Mouse (Mus musculus): Measurements from ENCODE around the gene Lrrc8c.
A peak's percentile ranks its signal among the peaks of the same experiment; 100 is the strongest.
"Not testable (repeated sequence)": the region's sequence is repeated elsewhere in the genome, so short reads cannot be mapped to it uniquely, and the experiment has no call there.

Lrrc8c gene

GRCm38 (mm10) chr5:105613002-105613401 is 93.8 kb downstream of the Lrrc8c start:
- DNase-seq: no peak

GRCm38 (mm10) chr5:105614000-105614399 is 94.8 kb downstream of the Lrrc8c start:
- DNase-seq: no peak

- no peak for DNase-seq
Observed at GRCm38 (mm10) chr5:105614682-105615434, 95.7 kb downstream of the Lrrc8c start.

GRCm38 (mm10) chr5:105615871-105616454 is 96.8 kb downstream of the Lrrc8c start:
- no peak for DNase-seq

- DNase-seq: no peak
Observed at GRCm38 (mm10) chr5:105616538-105616937, 97.3 kb downstream of the Lrrc8c start.

- DNase-seq: no peak
Observed at GRCm38 (mm10) chr5:105618510-105618909, 99.3 kb downstream of the Lrrc8c start.

GRCm38 (mm10) chr5:105619666-105620065 is 100.5 kb downstream of the Lrrc8c start:
- DNase-seq: no peak

- DNase-seq: peak; percentile 61 to 65
Observed at GRCm38 (mm10) chr5:105620505-105621116, 101.4 kb downstream of the Lrrc8c start.

GRCm38 (mm10) chr5:105623074-105623713 is 104.0 kb downstream of the Lrrc8c start:
- DNase-seq: no peak

- no peak for DNase-seq
Observed at GRCm38 (mm10) chr5:105624257-105624656, 105.1 kb downstream of the Lrrc8c start.

- no peak for DNase-seq
Observed at GRCm38 (mm10) chr5:105625504-105626150, 106.4 kb downstream of the Lrrc8c start.

GRCm38 (mm10) chr5:105626355-105626754 is 107.2 kb downstream of the Lrrc8c start:
- no peak for DNase-seq

GRCm38 (mm10) chr5:105627093-105627492 is 107.9 kb downstream of the Lrrc8c start:
- DNase-seq: no peak

GRCm38 (mm10) chr5:105629955-105630354 is 110.8 kb downstream of the Lrrc8c start:
- DNase-seq: no peak

GRCm38 (mm10) chr5:105632066-105632465 is 112.9 kb downstream of the Lrrc8c start:
- no peak for DNase-seq

GRCm38 (mm10) chr5:105635576-105635975 is 116.4 kb downstream of the Lrrc8c start:
- DNase-seq: no peak

GRCm38 (mm10) chr5:105636484-105637191 is 117.5 kb downstream of the Lrrc8c start:
- no peak for DNase-seq

GRCm38 (mm10) chr5:105638266-105638665 is 119.1 kb downstream of the Lrrc8c start:
- DNase-seq: not testable (repeated sequence)

GRCm38 (mm10) chr5:105638916-105639315 is 119.7 kb downstream of the Lrrc8c start:
- no peak for DNase-seq

- DNase-seq: no peak
Observed at GRCm38 (mm10) chr5:105639363-105639762, 120.2 kb downstream of the Lrrc8c start.

- DNase-seq: peak in 1 of 2 experiments; percentile 39
Observed at GRCm38 (mm10) chr5:105642517-105642916, 123.3 kb downstream of the Lrrc8c start.

GRCm38 (mm10) chr5:105643276-105643675 is 124.1 kb downstream of the Lrrc8c start:
- DNase-seq: no peak

Measured in lung, postnatal 4 days (tissue).